Mouse (Mus musculus) hindbrain, embryonic 12.5 days (tissue): ENCODE results near the gene Ctxn2. TPM values are rescaled to one million over a fixed set of nuclear protein-coding genes. Genes with fewer than 3 reads are reported as not detected.
A peak's percentile ranks its signal among the peaks of the same experiment; 100 is the strongest.
"Not testable (repeated sequence)": the region's sequence is repeated elsewhere in the genome, so short reads cannot be mapped to it uniquely, and the experiment has no call there.

Source experiments
- ATAC-seq: fragments of 200-750 bp; cut with Nextera tagmentation; 2 replicates; pipeline ENCODE4 v1.8.0; 2017; ENCODE audit warnings: moderate TSS enrichment; ENCODE audit not compliant: low FRiP score
- H3K27ac ChIP-seq: fragments of 300-500 bp; sonication (generic); 2 replicates; pipeline ENCODE4 v1.5.1; 2016; ENCODE audit warnings: mild to moderate bottlenecking
- H3K27me3 ChIP-seq: fragments of 300-500 bp; sonication (generic); 2 replicates; pipeline ENCODE4 v1.6.1; 2016; ENCODE audit warnings: mild to moderate bottlenecking
- H3K36me3 ChIP-seq: fragments of 300-500 bp; sonication (generic); 2 replicates; pipeline ENCODE4 v1.6.1; 2016; ENCODE audit warnings: mild to moderate bottlenecking
- H3K4me1 ChIP-seq: fragments of 300-500 bp; sonication (generic); 2 replicates; pipeline ENCODE4 v1.6.1; 2016
- H3K4me2 ChIP-seq: fragments of 300-500 bp; sonication (generic); replicated peaks from 2 replicates; pipeline ENCODE4 v1.6.1; 2016; ENCODE audit warnings: mild to moderate bottlenecking
- H3K4me3 ChIP-seq: fragments of 300-500 bp; sonication (generic); 2 replicates; pipeline ENCODE4 v1.5.1; 2016; ENCODE audit warnings: mild to moderate bottlenecking
- H3K9ac ChIP-seq: fragments of 300-500 bp; sonication (generic); 2 replicates; pipeline ENCODE4 v1.6.1; 2016; ENCODE audit warnings: mild to moderate bottlenecking, moderate library complexity
- H3K9me3 ChIP-seq: fragments of 300-500 bp; sonication (generic); replicated peaks from 2 replicates; pipeline ENCODE4 v1.6.1; 2016; ENCODE audit warnings: mild to moderate bottlenecking
- WGBS: fragments of 180-500 bp; shearing (Covaris S2); methylation state at CpG from one replicate; pipeline ENCODE4 v1.1.7; 2016; 5-methylcytosine and 5-hydroxymethylcytosine counted together
- polyA plus RNA-seq: library from polyadenylated mRNA; unstranded; fragments of >200 nt; fragmentation: Nextera tagmentation; extraction: Ambion mirVana; gene quantifications from 2 replicates; pipeline ENCODE4 v1.2.1, GENCODE M21; 2016

The Ctxn2 gene
- 0.41 and 0.61 TPM in 2 replicates for polyA plus RNA-seq

GRCm38 (mm10) chr2:125135903-125136811, at the start of gene Ctxn2:
Ctxn2 (plus strand) TSS chr2:125136692.
- peak; percentile 61 for ATAC-seq
- Histone ChIP-seq H3K27ac (0 out of 2 replicates have a peak within 1 kb of the TSS, but pooled peaks have one; percentile 30), H3K4me1 (peaks cover 8% of the 10 kb centered on the region), H3K9ac (peak within 1 kb of the TSS; percentile 29; the same call in 1 of the 2 replicates), H3K9me3 (no peaks in the 10 kb centered on the region), H3K4me3 (peak within 1 kb of the TSS; percentile 42), H3K4me2 (peak within 1 kb of the TSS; percentile 75), H3K27me3 (no peaks in the 10 kb centered on the region), H3K36me3 (no peaks in the 10 kb centered on the region)
- WGBS = under 1% methylated on average over 39 of the region's 39 CpGs

DNA sequence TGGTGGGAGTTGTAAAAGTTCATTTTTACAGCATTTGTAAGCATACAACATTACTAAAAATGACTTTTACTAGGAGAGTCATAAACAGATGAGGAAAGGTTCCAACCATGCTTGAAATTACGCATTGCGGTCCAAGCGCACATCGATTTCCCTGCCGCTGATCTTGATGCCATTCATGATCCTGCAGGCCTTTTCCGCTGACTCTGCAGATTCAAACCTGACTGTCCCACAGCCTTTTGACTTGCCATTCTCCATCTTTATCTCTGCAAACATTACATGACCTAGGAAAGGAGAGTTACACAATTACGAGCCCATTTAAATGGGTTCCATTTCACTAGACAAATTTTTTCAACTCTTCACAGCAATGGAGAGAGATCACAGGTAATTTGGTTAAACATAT, 47.7 kb upstream of the Ctxn2 start:
- WGBS = 93% methylated on average over 7 of the region's 7 CpGs
- Histone ChIP-seq H3K4me3 (no peak overlapping the region), H3K4me1 (no peaks in the 10 kb centered on the region), H3K9ac (no peak overlapping the region), H3K36me3 (peaks cover 40% of the 10 kb centered on the region), H3K4me2 (no peak overlapping the region), H3K9me3 (no peaks in the 10 kb centered on the region), H3K27ac (no peak overlapping the region), H3K27me3 (no peaks in the 10 kb centered on the region)
- no peak for ATAC-seq

GRCm38 (mm10) chr2:125092123-125092522, 44.4 kb upstream of the Ctxn2 start:
- not testable (repeated sequence) for ATAC-seq, H3K9me3 ChIP-seq, H3K27ac ChIP-seq, H3K9ac ChIP-seq, H3K4me3 ChIP-seq, H3K4me2 ChIP-seq, H3K27me3 ChIP-seq, H3K4me1 ChIP-seq
- 90% methylated on average over 3 of the region's 3 CpGs for WGBS
- peaks cover 44% of the 10 kb centered on the region for H3K36me3 ChIP-seq

DNA sequence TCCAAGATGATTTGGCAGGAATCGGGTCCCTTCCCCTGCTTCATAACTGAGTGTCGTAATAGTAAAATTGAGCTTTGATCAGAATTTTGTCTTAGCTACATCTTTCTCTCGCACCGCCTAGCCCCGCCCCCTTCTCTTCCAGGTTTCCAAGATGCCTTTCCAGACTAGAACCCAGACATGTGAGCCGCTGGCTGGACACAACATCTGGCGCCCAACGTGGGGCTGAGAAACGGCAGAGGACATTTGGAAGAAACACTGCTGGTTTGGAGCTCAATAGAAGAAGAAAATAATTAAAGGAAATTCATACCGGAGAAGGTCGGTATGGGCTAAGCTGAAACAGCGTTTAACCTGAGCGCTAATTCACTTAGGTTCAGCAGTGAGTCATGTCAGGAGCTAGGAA, 32.0 kb upstream of the Ctxn2 start:
- H3K27ac ChIP-seq, H3K9me3 ChIP-seq, H3K4me2 ChIP-seq, H3K4me1 ChIP-seq, ATAC-seq, H3K4me3 ChIP-seq, H3K9ac ChIP-seq, H3K27me3 ChIP-seq: not testable (repeated sequence)
- 97% methylated on average over 13 of the region's 13 CpGs for WGBS
- peaks cover 50% of the 10 kb centered on the region for H3K36me3 ChIP-seq

- not testable (repeated sequence) for H3K9ac ChIP-seq, H3K27me3 ChIP-seq, H3K4me3 ChIP-seq, H3K4me1 ChIP-seq, H3K4me2 ChIP-seq, H3K9me3 ChIP-seq, H3K27ac ChIP-seq, ATAC-seq
- peaks cover 44% of the 10 kb centered on the region for H3K36me3 ChIP-seq
- WGBS = 88% methylated on average over 4 of the region's 4 CpGs
Measured at GRCm38 (mm10) chr2:125106536-125106935, 30.0 kb upstream of the Ctxn2 start.

GRCm38 (mm10) chr2:125119381-125120110, 16.9 kb upstream of the Ctxn2 start:
- 73% methylated on average over 6 of the region's 6 CpGs for WGBS
- 0 out of 2 replicates have a peak overlapping the region, but pooled peaks have one; percentile 11 for H3K4me2 ChIP-seq

DNA sequence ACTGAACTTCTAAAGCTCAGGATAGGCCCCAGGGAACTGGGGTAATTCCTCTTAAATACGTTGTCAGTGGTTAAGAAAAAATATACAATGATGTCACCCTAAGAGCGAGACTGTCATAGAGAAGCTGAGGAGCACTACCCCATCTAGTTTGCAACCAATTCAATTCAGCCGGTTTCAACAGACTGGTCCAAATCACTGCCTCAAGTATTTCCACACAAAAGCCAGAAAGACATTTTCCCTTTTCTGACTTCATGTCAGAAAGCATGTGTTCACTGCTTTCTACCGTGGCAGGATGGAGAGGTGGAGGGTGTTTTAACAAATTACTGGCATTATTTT, 14.2 kb upstream of the Ctxn2 start:
- peaks cover 18% of the 10 kb centered on the region for H3K4me1 ChIP-seq

More at GRCm38 (mm10) chr2:125119381-125120110, 16.9 kb upstream of the Ctxn2 start:
- H3K4me1 ChIP-seq = peaks cover 18% of the 10 kb centered on the region
- H3K9ac ChIP-seq = no peak overlapping the region
- H3K9me3 ChIP-seq = no peaks in the 10 kb centered on the region
- no peaks in the 10 kb centered on the region for H3K27me3 ChIP-seq
- H3K36me3 ChIP-seq = peaks cover 11% of the 10 kb centered on the region; the same call in 1 of the 2 replicates
- no peak overlapping the region for H3K27ac ChIP-seq
- no peak overlapping the region for H3K4me3 ChIP-seq
- no peak for ATAC-seq

GRCm38 (mm10) chr2:125122624-125123476, 13.6 kb upstream of the Ctxn2 start:
- H3K27ac ChIP-seq = peak overlapping the region; percentile 93
- H3K4me3 ChIP-seq = peak overlapping the region; percentile 65
- peak; percentile 81 for ATAC-seq
- H3K27me3 ChIP-seq = no peaks in the 10 kb centered on the region
- WGBS = under 1% methylated on average over 46 of the region's 59 CpGs
- peak overlapping the region; percentile 94 for H3K9ac ChIP-seq
- H3K9me3 ChIP-seq = no peaks in the 10 kb centered on the region
- H3K36me3 ChIP-seq = no peaks in the 10 kb centered on the region
- H3K4me1 ChIP-seq = peaks cover 18% of the 10 kb centered on the region
- H3K4me2 ChIP-seq = peak overlapping the region; percentile 66

More for the DNA sequence above, 14.2 kb upstream of the Ctxn2 start:
- no peak for ATAC-seq
- H3K27ac ChIP-seq = peak overlapping the region; percentile 93
- no peaks in the 10 kb centered on the region for H3K27me3 ChIP-seq
- H3K36me3 ChIP-seq = no peaks in the 10 kb centered on the region
- H3K4me3 ChIP-seq = peak overlapping the region; percentile 65
- 8% methylated on average over 4 of the region's 4 CpGs for WGBS
- H3K9me3 ChIP-seq = no peaks in the 10 kb centered on the region
- peak overlapping the region; percentile 66 for H3K4me2 ChIP-seq
- peak overlapping the region; percentile 94 for H3K9ac ChIP-seq

DNA sequence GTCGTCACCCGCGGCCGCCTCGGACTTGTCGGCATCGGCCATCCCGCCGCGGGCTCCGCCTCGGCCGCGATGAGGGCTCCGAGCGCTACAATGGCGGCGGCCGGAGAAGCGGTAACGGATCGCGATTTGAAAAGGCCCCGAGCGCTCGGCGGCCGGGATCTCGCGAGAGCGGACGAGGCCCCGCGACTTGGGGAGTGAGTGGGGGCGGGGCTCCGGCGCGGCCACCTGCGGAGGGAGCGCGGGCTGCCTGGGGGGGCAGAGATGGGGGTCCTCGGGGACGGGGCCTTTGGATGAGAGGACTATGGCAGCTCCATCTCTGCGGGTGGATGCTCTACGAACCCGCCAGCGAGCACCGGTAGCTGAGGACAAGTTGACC, 13.0 kb upstream of the Ctxn2 start, which contains the start of gene Myef2:
Gene Myef2 (minus strand): TSS at position 185 of the 376 bp plus-strand sequence.
- H3K9me3 ChIP-seq = no peaks in the 10 kb centered on the region
- peak; percentile 87 for ATAC-seq

GRCm38 (mm10) chr2:125125824-125126223, 10.7 kb upstream of the Ctxn2 start:
- 34% methylated on average over 4 of the region's 4 CpGs for WGBS
- Histone ChIP-seq H3K9me3 (no peaks in the 10 kb centered on the region), H3K4me2 (no peak overlapping the region), H3K9ac (no peak overlapping the region), H3K27ac (no peak overlapping the region), H3K36me3 (no peaks in the 10 kb centered on the region), H3K4me1 (peaks cover 11% of the 10 kb centered on the region), H3K27me3 (no peaks in the 10 kb centered on the region), H3K4me3 (no peak overlapping the region)
- no peak for ATAC-seq

More for the DNA sequence above, 13.0 kb upstream of the Ctxn2 start, which contains the start of gene Myef2:
- Histone ChIP-seq H3K4me3 (peak within 1 kb of the TSS; percentile 65), H3K4me1 (peaks cover 18% of the 10 kb centered on the region), H3K4me2 (peak within 1 kb of the TSS; percentile 66), H3K9ac (peak within 1 kb of the TSS; percentile 94), H3K36me3 (no peaks in the 10 kb centered on the region), H3K27ac (peak within 1 kb of the TSS; percentile 93), H3K27me3 (no peaks in the 10 kb centered on the region)
- WGBS = under 1% methylated on average over 41 of the region's 48 CpGs

DNA sequence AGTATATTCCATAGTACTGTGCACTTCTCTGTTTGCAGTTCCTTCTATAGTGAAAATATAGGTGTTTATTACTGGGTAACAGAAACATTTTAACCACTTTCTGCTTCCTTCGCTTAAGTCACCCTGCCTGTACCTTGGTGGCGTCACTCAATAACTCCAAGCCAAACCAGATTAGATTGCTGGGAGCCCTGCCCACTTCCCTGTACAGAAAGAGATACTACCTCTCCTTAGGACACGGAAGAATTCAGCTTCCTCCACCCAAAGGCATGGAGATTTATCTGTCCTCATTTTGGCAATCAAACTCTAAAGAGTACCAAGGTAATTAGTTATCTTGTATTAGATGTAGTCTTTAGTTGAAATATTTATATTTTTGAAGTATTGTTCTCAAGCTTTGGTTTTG, 9.7 kb upstream of the Ctxn2 start:
- ATAC-seq = no peak
- no peak overlapping the region for H3K4me3 ChIP-seq
- H3K27ac ChIP-seq = no peak overlapping the region
- H3K27me3 ChIP-seq = no peaks in the 10 kb centered on the region
- H3K9ac ChIP-seq = no peak overlapping the region
- no peaks in the 10 kb centered on the region for H3K9me3 ChIP-seq
- WGBS = 86% methylated on average over 3 of the region's 3 CpGs
- no peak overlapping the region for H3K4me2 ChIP-seq
- peaks cover 3% of the 10 kb centered on the region for H3K4me1 ChIP-seq
- no peaks in the 10 kb centered on the region for H3K36me3 ChIP-seq
